Mouse (Mus musculus): Measurements from ENCODE around the gene Sstr3. TPM values are rescaled to one million over a fixed set of nuclear protein-coding genes. Genes with fewer than 3 reads are reported as not detected.

The Sstr3 gene
- polyA plus RNA-seq, 1 experiment from 2014 or later = 0.08 TPM

DNA sequence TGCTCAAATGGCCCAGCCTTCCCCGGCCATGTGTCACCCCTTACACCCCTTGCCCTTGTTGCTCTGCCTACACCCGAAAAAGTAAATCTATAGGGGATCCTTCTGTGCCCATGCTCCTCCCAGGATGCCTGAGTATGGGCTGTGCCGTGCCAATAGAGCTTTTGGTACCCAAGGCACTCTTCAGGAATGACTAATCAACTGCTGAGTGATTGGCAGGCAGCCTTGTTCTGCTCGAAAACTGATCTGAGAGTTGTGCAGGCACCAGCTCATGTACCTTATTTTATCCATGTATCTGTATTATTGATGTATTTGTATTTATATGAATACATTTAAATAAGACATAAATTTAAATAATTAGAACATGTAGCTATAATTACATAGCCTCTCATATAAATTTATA is 57.4 kb downstream of the Sstr3 start:
- WGBS = 55% methylated on average over 4 of the region's 4 CpGs
- DNase-seq (no peak), ATAC-seq (ENCODE audit: insufficient read depth) (no peak)
- H3K9ac ChIP-seq = no peak overlapping the region
- no peaks in the 10 kb centered on the region for H3K9me3 ChIP-seq (ENCODE audit: low read depth, low read length)
- no peaks in the 10 kb centered on the region for H3K4me1 ChIP-seq (ENCODE audit: insufficient read depth)
- no peaks in the 10 kb centered on the region for H3K27me3 ChIP-seq (ENCODE audit: insufficient read depth, low read length)
- no peak for TF ChIP-seq CTCF (IDR thresholded peaks at IDR 0.05; ENCODE audit: low read depth)
- H3K4me3 ChIP-seq (ENCODE audit: low read depth, low read length) = no peak overlapping the region
- H3K27ac ChIP-seq (ENCODE audit: low read depth) = no peak overlapping the region
- no peaks in the 10 kb centered on the region for H3K36me3 ChIP-seq (ENCODE audit: insufficient read depth)
- H3K4me2 ChIP-seq = no peak overlapping the region

Other genes starting within 250 kb of the Sstr3 start
- gene Csf2rb2, start 239.0 kb downstream of the Sstr3 start, polyA plus RNA-seq (2014; fragmentation: Nextera tagmentation; extraction: Ambion mirVana) = 0.20 and 0.45 TPM in 2 replicates
- gene Csf2rb, start 218.9 kb downstream of the Sstr3 start, polyA plus RNA-seq (2014; fragmentation: Nextera tagmentation; extraction: Ambion mirVana) = 2.2 and 2.6 TPM in 2 replicates
- gene Tex33, start 148.8 kb downstream of the Sstr3 start, polyA plus RNA-seq (2014; fragmentation: Nextera tagmentation; extraction: Ambion mirVana) = not detected in 2 replicates
- gene Tst, start 138.8 kb downstream of the Sstr3 start, polyA plus RNA-seq (2014; fragmentation: Nextera tagmentation; extraction: Ambion mirVana) = 51.9 and 53.5 TPM in 2 replicates
- gene Mpst, start 138.3 kb downstream of the Sstr3 start, polyA plus RNA-seq (2014; fragmentation: Nextera tagmentation; extraction: Ambion mirVana) = 3.3 and 3.5 TPM in 2 replicates
- gene Kctd17, start 116.1 kb downstream of the Sstr3 start, polyA plus RNA-seq (2014; fragmentation: Nextera tagmentation; extraction: Ambion mirVana) = 51.8 and 53.9 TPM in 2 replicates
- 0.18 and 0.37 TPM in 2 replicates for gene Tmprss6, start 76.1 kb downstream of the Sstr3 start, polyA plus RNA-seq (2014; fragmentation: Nextera tagmentation; extraction: Ambion mirVana)
- gene Il2rb, start 49.4 kb downstream of the Sstr3 start, polyA plus RNA-seq (2014; fragmentation: Nextera tagmentation; extraction: Ambion mirVana) = 0.12 TPM in 1 of 2 replicates, not detected in the other
- 39.8 and 40.7 TPM in 2 replicates for gene C1qtnf6, start 13.3 kb downstream of the Sstr3 start, polyA plus RNA-seq (2014; fragmentation: Nextera tagmentation; extraction: Ambion mirVana)
- 12.2 and 16.2 TPM in 2 replicates for gene Rac2, start 28.1 kb upstream of the Sstr3 start, polyA plus RNA-seq (2014; fragmentation: Nextera tagmentation; extraction: Ambion mirVana)
- gene Cyth4, start 52.4 kb upstream of the Sstr3 start, polyA plus RNA-seq (2014; fragmentation: Nextera tagmentation; extraction: Ambion mirVana) = 4.2 and 4.9 TPM in 2 replicates
- 0.03 and 0.08 TPM in 2 replicates for gene Elfn2, start 174.1 kb upstream of the Sstr3 start, polyA plus RNA-seq (2014; fragmentation: Nextera tagmentation; extraction: Ambion mirVana)
- gene Mfng, start 228.8 kb upstream of the Sstr3 start, polyA plus RNA-seq (2014; fragmentation: Nextera tagmentation; extraction: Ambion mirVana) = 28.7 and 34.3 TPM in 2 replicates